Mouse (Mus musculus) erythroblast, embryonic 14.5 days (primary cell): Measurements from ENCODE around the gene Atg9b. TPM values are rescaled to one million over a fixed set of nuclear protein-coding genes. Genes with fewer than 3 reads are reported as not detected.

Experiments
- H3K27me3 ChIP-seq: 2 replicates; pipeline ENCODE4 v1.6.1; 2012; ENCODE audit warnings: inconsistent platforms; ENCODE audit not compliant: control insufficient read depth
- H3K36me3 ChIP-seq: 2 replicates; pipeline ENCODE4 v1.6.1; 2012; ENCODE audit warnings: mild to moderate bottlenecking, inconsistent platforms; ENCODE audit not compliant: control insufficient read depth
- H3K4me1 ChIP-seq: 2 replicates; pipeline ENCODE4 v1.6.1; 2012; ENCODE audit warnings: inconsistent platforms; ENCODE audit not compliant: control insufficient read depth
- H3K4me3 ChIP-seq: replicated peaks from 2 replicates; pipeline ENCODE3; 2012; ENCODE audit warnings: moderate library complexity, mild to moderate bottlenecking, inconsistent platforms
- H3K9me3 ChIP-seq: 2 replicates; pipeline ENCODE4 v1.6.1; 2012; ENCODE audit warnings: low read length, inconsistent platforms, mixed read lengths; ENCODE audit not compliant: control insufficient read depth
- GATA1 ChIP-seq: IDR thresholded peaks from 2 replicates; pipeline ENCODE4 v1.6.1; 2012; ENCODE audit warnings: low read length, inconsistent platforms, mixed read lengths
- TAL1 ChIP-seq: IDR thresholded peaks from 3 replicates; pipeline ENCODE4 v1.6.1; 2012; ENCODE audit warnings: low read length, inconsistent platforms, mixed read lengths
- polyA plus RNA-seq: library from polyadenylated mRNA; stranded (reverse); fragments of >175 nt; gene quantifications from 2 replicates; pipeline ENCODE4 v1.2.3, GENCODE M21; 2012

The Atg9b gene
- polyA plus RNA-seq, 1 experiment: 0.02 TPM

DNA sequence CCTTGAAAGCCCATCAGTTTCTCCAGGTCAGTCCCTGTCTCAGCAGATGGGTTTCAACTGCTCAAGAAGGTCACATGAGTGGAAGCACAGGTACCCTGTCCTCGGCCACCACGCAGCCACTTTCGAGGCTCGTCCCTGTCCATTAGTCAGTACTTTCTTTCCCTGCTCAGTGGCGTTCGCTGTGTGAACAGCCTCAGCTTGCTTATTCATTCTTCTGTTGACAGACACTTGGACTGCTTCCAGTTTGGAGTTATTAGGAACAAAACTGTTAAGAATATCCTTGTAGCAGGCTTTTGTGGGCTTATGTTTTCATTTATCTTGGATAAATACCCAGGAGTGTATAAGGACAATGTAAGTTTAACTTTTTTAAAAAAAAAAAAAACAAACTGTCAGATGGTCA lies 17.7 kb downstream of the Atg9b start:
- no peaks in the 10 kb centered on the region; the same call in 1 of the 2 replicates for H3K27me3 ChIP-seq
- H3K4me1 ChIP-seq: no peaks in the 10 kb centered on the region
- H3K9me3 ChIP-seq: no peaks in the 10 kb centered on the region
- TF ChIP-seq GATA1: no peak
- no peak for TF ChIP-seq TAL1
- H3K36me3 ChIP-seq: no peaks in the 10 kb centered on the region
- no peak overlapping the region for H3K4me3 ChIP-seq

DNA sequence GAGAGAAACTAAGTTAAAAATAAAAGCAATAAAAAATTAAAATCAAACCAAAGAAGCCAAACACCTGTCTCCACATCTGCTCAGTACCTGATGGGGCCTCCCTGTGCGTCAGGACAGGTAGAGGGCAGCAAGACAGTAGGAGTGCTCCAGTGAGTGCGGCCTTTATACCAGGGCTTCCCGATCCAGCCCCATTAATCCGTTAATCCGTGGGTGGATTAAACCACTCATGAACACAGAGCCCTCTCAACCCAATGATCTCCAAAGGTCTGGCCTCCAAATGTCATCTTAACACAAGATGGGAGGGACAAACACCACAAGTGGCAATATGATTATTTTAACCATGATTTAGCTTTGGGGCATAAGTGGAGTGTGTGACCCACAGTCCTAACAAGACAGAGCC lies 18.1 kb downstream of the Atg9b start:
- Histone ChIP-seq H3K4me3 (no peak overlapping the region), H3K9me3 (no peaks in the 10 kb centered on the region), H3K36me3 (no peaks in the 10 kb centered on the region), H3K4me1 (no peaks in the 10 kb centered on the region), H3K27me3 (no peaks in the 10 kb centered on the region; the same call in 1 of the 2 replicates)
- no peak for TF ChIP-seq GATA1

DNA sequence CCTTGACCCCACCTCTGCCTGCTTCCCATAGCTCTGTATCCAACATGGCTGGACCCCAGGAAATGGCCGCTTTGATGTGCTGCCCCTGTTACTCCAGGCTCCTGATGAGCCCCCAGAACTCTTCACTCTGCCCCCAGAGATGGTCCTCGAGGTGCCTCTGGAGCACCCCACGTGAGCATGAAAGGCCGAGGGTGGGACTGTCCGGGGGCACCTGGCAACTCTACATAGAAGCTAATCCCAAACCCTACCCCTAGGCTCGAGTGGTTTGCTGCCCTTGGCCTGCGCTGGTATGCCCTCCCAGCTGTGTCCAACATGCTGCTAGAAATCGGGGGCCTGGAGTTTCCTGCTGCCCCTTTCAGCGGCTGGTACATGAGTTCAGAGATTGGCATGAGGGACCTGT lies 22.2 kb downstream of the Atg9b start:
- Histone ChIP-seq H3K36me3 (no peaks in the 10 kb centered on the region), H3K4me3 (no peak overlapping the region), H3K27me3 (peaks cover 9% of the 10 kb centered on the region), H3K4me1 (no peaks in the 10 kb centered on the region), H3K9me3 (no peaks in the 10 kb centered on the region)
- TF ChIP-seq TAL1 (no peak), GATA1 (no peak)

DNA sequence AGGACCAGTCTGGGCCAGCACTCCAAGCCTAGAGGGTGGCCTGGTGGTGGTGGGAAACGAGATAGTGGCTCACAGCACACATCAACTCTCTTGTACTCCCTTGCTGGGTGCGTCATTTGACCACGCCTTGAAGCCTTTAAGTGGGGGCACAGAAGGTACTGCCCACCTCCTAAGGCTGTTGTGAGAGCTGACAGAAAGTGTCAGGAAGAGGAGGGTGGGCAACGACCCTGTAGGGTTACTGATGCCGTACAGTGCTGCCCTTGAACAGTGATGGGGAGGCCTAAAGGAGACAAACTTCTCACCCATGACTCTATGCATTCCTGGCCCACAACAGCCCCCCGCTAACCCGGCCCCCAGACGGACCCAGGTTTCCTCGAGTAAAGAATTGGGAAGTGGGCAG lies 25.5 kb downstream of the Atg9b start:
- H3K4me3 ChIP-seq: no peak overlapping the region
- H3K9me3 ChIP-seq: no peaks in the 10 kb centered on the region
- TF ChIP-seq GATA1 (no peak), TAL1 (no peak)
- no peaks in the 10 kb centered on the region for H3K4me1 ChIP-seq
- no peaks in the 10 kb centered on the region for H3K36me3 ChIP-seq
- peaks cover 18% of the 10 kb centered on the region for H3K27me3 ChIP-seq

DNA sequence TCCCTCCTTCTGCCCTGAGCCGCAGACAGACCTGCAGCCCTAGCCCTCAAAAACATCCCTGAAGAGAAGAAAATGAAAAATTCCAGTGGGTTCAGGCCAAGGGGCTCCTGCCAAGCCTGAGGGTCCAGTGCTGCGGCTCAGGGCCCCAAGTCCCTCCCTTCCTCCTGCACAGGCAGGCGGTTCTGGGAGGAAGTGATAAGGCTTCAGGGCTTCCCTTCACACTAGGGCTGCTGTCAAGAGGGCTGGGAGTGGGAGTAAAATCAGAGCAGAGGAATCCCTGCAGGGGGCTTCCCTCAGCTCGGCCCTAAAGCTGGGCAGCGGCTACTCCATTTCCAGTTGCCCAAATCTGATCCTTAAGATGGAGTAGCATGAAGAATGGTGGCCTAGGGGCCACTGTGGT lies 26.4 kb downstream of the Atg9b start:
- TF ChIP-seq GATA1 (no peak), TAL1 (no peak)
- Histone ChIP-seq H3K4me1 (no peaks in the 10 kb centered on the region), H3K4me3 (no peak overlapping the region), H3K27me3 (peaks cover 18% of the 10 kb centered on the region), H3K36me3 (no peaks in the 10 kb centered on the region), H3K9me3 (no peaks in the 10 kb centered on the region)

DNA sequence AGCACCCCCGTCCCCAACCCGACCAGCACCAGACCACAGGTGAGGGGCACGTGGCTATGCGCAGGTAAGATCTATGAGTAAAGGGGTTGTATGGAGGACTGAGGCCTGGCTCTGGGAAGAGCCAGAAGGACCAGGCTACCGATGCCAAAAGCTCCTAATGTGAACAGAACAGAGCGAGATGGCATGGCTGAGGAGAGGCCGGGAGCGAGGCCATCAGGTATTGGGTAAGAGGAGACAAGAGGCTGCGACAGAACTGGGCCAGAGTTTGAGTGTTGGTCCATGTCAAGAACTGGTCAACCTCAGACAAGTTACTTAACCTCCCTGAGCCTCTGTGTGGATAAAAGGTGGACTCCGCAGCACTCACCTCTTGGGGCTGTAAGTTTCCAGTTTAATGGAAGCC lies 27.0 kb downstream of the Atg9b start:
- TF ChIP-seq GATA1 (no peak), TAL1 (no peak)

DNA sequence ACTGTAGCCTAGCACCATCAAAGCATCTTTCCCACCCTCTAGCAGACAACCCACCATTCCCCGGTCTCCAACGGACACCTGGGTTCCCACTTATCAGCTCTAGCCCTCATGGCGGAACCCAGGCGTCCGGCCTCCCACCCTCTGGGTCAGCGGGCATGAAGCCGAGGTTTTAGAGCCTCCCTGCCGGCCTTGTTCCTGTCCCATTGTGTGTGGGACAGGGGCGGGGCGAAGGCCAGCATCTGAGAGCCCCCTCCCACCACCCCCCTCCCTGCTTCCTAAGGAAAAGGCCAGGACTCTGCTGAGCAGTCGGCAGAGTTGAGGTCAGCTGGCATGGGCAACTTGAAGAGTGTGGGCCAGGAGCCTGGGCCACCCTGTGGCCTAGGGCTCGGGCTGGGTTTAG lies 27.4 kb downstream of the Atg9b start, which contains the start of gene Nos3:
Gene Nos3 (plus strand): TSS at position 303 of the 400 bp plus-strand sequence.
- no peak within 1 kb of the TSS for H3K4me3 ChIP-seq
- no peak for TF ChIP-seq TAL1
- TF ChIP-seq GATA1: no peak

More for the DNA sequence above, 27.0 kb downstream of the Atg9b start:
- Histone ChIP-seq H3K27me3 (peaks cover 18% of the 10 kb centered on the region), H3K4me1 (no peaks in the 10 kb centered on the region), H3K9me3 (no peaks in the 10 kb centered on the region), H3K4me3 (no peak overlapping the region), H3K36me3 (no peaks in the 10 kb centered on the region)

DNA sequence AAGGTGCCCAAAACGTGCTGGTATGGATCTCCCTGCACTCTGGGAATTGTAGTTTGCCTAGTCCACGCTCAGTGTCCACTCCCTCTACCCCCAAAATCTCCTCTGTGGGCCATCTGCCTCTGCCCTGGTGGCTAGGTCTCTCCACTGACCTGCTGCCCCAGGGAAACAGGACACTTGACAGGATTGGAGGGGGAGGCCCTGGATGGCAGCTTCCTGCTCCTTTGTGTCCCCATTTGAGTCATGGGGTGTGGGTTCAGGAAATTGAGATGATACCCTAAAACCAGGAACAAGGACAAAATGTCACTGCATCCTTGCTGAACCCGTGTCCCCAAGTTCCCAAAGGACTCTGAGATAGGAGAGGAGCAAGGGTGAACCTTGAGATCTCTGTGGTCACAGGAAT lies 27.9 kb downstream of the Atg9b start:
- H3K36me3 ChIP-seq: no peaks in the 10 kb centered on the region
- peaks cover 18% of the 10 kb centered on the region for H3K27me3 ChIP-seq
- no peak overlapping the region for H3K4me3 ChIP-seq
- no peak for TF ChIP-seq GATA1
- no peak for TF ChIP-seq TAL1
- H3K9me3 ChIP-seq: no peaks in the 10 kb centered on the region
- H3K4me1 ChIP-seq: no peaks in the 10 kb centered on the region

More for the DNA sequence above, 27.4 kb downstream of the Atg9b start, which contains the start of gene Nos3:
- peaks cover 18% of the 10 kb centered on the region for H3K27me3 ChIP-seq
- no peaks in the 10 kb centered on the region for H3K36me3 ChIP-seq
- H3K9me3 ChIP-seq: no peaks in the 10 kb centered on the region
- no peaks in the 10 kb centered on the region for H3K4me1 ChIP-seq

DNA sequence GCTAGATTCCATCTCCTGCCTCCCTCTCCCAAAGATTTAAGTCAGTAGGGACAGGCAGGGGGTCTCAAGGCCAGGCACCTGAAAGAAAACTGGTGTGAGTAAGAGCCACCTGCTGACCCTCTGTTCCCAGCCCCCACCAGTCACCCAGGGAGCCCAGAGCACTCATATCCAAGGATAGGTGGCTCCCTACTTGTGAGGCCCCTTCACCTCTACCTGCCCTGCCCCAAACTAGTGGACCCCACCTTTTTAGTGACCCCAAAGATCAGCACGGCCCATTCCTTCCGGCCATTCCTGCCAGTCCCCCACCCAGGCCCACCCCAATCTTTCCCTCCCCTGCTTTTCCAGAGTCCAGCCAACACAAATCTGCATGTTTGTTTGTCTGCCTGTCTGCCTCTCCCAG lies 28.5 kb downstream of the Atg9b start:
- Histone ChIP-seq H3K9me3 (no peaks in the 10 kb centered on the region), H3K36me3 (no peaks in the 10 kb centered on the region), H3K4me3 (no peak overlapping the region), H3K4me1 (no peaks in the 10 kb centered on the region), H3K27me3 (peaks cover 18% of the 10 kb centered on the region)
- no peak for TF ChIP-seq GATA1

DNA sequence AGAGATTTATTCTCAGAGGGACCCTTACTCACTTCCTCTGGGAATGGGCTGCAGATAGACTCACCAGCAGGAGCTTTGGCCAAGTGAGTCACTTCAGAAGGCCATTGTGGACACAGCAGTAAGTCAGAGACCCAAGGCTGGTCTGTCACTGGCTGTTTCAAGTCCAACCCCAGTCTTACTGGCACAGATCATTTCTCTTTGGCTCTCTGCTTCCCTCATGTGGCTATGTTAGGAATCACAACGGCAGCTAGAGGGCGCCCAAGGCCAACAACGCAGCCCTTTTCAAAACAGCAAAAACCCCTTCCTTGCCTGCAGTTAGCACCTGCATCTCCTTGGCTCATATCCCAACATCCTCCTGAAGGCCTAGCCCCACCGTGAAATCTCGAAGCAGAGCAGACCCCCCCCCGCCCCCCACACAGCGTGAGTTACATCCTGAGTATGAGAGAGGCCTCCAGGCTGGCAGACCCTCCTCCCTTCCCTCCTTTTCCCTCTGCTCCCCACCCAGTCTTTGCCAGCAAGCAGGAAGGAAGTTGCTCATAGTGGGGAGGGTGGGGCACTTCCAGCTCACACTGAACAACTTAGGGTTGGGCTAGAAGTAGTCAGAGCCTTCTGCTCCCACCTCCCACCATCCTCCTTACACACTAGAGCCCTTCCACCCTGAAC lies 31.0 kb downstream of the Atg9b start:
- TF ChIP-seq GATA1 (no peak), TAL1 (no peak)
- Histone ChIP-seq H3K4me1 (no peaks in the 10 kb centered on the region), H3K36me3 (no peaks in the 10 kb centered on the region), H3K9me3 (no peaks in the 10 kb centered on the region), H3K4me3 (no peak overlapping the region), H3K27me3 (peaks cover 14% of the 10 kb centered on the region)
